Mouse (Mus musculus) bone marrow, adult 2 months (tissue): ENCODE measurements around the gene Prss35.

Experiments used
- CTCF ChIP-seq: fragments of 200-500 bp; IDR thresholded peaks from 2 replicates; pipeline ENCODE4 v1.5.1; 2011; ENCODE audit warnings: low read length, control low read depth; ENCODE audit not compliant: control insufficient read depth, insufficient read depth
- POLR2A ChIP-seq: fragments of 200-500 bp; IDR thresholded peaks from 2 replicates; pipeline ENCODE4 v1.6.1; 2011; ENCODE audit warnings: low read depth, mild to moderate bottlenecking, control low read depth, low read length, borderline replicate concordance; ENCODE audit not compliant: control insufficient read depth

DNA sequence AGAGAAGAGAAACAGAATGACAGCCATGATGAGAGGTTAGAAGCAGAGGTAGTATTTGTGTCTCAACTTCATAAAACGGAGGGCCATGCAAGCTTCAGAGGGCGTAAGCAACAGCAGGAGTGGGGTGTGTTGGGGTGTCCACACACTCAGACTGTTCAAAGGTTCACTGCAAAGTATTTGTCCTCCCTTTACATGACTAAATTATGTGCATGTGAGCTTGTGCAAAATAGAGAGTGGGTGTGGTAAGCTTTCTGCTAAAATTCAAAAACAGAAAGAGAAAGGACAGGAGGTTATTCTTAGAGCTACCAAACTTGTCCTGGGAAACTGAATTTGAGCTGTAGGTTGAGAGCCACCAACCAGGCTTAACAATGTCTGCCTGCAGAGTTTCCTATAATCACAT is 39.4 kb downstream of the Prss35 start:
- TF ChIP-seq CTCF (no peak), POLR2A (no peak)
